Mouse (Mus musculus) heart, embryonic 12.5 days (tissue): ENCODE measurements at regions not wholly inside any gene's neighbourhood (a gene's known extent, or its start where the extent isn't known, plus 50 kb on each side); places are given as distances from the start of the nearest gene placed in this dataset.

Source experiments
- ATAC-seq: fragments of 200-750 bp; cut with Nextera tagmentation; 2 replicates; pipeline ENCODE4 v1.8.0; 2017; ENCODE audit warnings: moderate TSS enrichment, moderate library complexity; ENCODE audit not compliant: insufficient number of reproducible peaks, low FRiP score
- H3K27ac ChIP-seq: fragments of 300-500 bp; sonication (generic); 2 replicates; pipeline ENCODE4 v1.5.1; 2016; ENCODE audit warnings: mild to moderate bottlenecking, moderate library complexity; ENCODE audit not compliant: poor library complexity, severe bottlenecking
- H3K27me3 ChIP-seq: fragments of 300-500 bp; sonication (generic); replicated peaks from 2 replicates; pipeline ENCODE4 v1.6.1; 2016; ENCODE audit warnings: mild to moderate bottlenecking, moderate library complexity
- H3K36me3 ChIP-seq: fragments of 300-500 bp; sonication (generic); 2 replicates; pipeline ENCODE4 v1.6.1; 2016; ENCODE audit warnings: mild to moderate bottlenecking, moderate library complexity
- H3K4me1 ChIP-seq: fragments of 300-500 bp; sonication (generic); replicated peaks from 2 replicates; pipeline ENCODE4 v1.6.1; 2016; ENCODE audit warnings: mild to moderate bottlenecking
- H3K4me2 ChIP-seq: fragments of 300-500 bp; sonication (generic); 2 replicates; pipeline ENCODE4 v1.6.1; 2016; ENCODE audit warnings: mild to moderate bottlenecking, moderate library complexity
- H3K4me3 ChIP-seq: fragments of 300-500 bp; sonication (generic); 2 replicates; pipeline ENCODE4 v1.5.1; 2016; ENCODE audit warnings: mild to moderate bottlenecking
- H3K9ac ChIP-seq: fragments of 300-500 bp; sonication (generic); 2 replicates; pipeline ENCODE4 v1.6.1; 2016; ENCODE audit warnings: mild to moderate bottlenecking, moderate library complexity
- H3K9me3 ChIP-seq: fragments of 300-500 bp; sonication (generic); replicated peaks from 2 replicates; pipeline ENCODE4 v1.6.1; 2016; ENCODE audit warnings: mild to moderate bottlenecking, moderate library complexity
- WGBS: fragments of 180-500 bp; shearing (Covaris S2); methylation state at CpG from one replicate; pipeline ENCODE4 v1.1.7; 2016; 5-methylcytosine and 5-hydroxymethylcytosine counted together

DNA sequence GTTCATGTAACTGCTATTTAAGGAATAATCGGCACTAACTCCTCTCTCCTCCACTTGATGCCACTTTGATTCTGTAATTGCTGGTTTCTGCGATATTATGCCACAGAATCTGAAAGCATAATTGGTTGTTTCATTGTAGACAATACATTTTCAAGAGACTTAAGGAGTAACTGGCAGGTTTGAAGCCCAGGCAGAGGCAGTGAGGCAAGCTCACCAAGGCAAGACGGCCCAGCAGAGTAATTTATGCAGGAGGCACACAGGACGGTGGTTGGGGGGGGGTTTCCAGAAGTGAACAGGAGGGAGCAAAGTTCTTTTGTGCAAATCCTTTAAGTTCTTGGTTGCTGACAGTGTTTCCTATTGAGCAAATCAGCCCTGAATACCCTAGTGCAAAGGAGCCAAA lies 249.6 kb downstream of the Drd1 start:
- H3K4me2 ChIP-seq, result no peak overlapping the region
- no peak for ATAC-seq
- peaks cover 11% of the 10 kb centered on the region for H3K4me1 ChIP-seq
- H3K9me3 ChIP-seq, result no peaks in the 10 kb centered on the region
- peaks cover 5% of the 10 kb centered on the region; the same call in 1 of the 2 replicates for H3K27me3 ChIP-seq
- WGBS, result 66% methylated on average over 4 of the region's 4 CpGs
- H3K4me3 ChIP-seq, result no peak overlapping the region
- H3K9ac ChIP-seq, result no peak overlapping the region
- H3K36me3 ChIP-seq, result no peaks in the 10 kb centered on the region
- H3K27ac ChIP-seq, result no peak overlapping the region

DNA sequence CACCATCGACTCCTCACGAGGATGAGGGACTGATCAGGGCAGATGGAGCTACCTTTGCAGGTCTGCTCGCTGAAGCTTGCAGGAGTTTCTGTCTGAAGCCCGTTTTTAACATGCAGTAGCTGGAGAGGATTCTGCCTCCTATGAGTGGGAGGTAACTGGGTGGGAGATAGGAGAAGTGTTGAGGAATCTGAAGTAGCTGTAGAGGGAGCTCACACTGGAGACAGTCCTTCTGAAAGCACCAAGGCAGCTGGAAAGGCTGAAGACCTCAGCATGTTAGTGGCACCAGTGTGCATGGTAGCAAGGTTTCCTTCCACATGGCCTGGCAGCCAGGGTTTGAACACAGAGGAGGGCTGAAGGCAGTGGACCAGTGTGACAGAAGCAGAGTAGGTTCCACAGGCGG lies 254.5 kb downstream of the Drd1 start:
- no peak overlapping the region for H3K27ac ChIP-seq
- H3K4me3 ChIP-seq, result no peak overlapping the region
- 71% methylated on average over 5 of the region's 5 CpGs for WGBS
- no peak overlapping the region for H3K9ac ChIP-seq
- H3K4me2 ChIP-seq, result no peak overlapping the region
- H3K9me3 ChIP-seq, result no peaks in the 10 kb centered on the region
- no peaks in the 10 kb centered on the region for H3K36me3 ChIP-seq
- H3K27me3 ChIP-seq, result no peaks in the 10 kb centered on the region; the same call in 1 of the 2 replicates
- ATAC-seq, result no peak
- H3K4me1 ChIP-seq, result no peaks in the 10 kb centered on the region

DNA sequence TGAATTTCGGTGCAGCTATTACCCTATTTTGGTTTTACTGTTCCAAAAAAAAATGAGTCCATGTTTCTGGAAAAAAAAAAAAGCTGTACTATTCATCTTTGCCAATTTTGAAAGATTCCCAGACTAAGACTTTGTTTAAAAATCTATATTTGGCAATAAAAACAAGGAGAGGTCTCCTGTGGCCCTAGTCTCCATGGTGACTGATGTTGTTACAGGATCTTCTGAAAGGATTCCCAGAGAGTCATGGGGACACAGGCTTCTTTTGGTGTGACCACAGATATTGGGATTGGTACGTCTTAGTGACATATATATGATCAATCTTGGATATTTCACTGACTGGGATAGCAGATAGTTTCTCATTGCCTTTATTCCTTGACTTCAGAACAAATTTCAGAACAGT lies 266.7 kb downstream of the Drd1 start:
- Histone ChIP-seq H3K27ac (no peak overlapping the region), H3K4me3 (no peak overlapping the region), H3K4me1 (no peaks in the 10 kb centered on the region), H3K9me3 (peaks cover 4% of the 10 kb centered on the region; the same call in 1 of the 2 replicates), H3K36me3 (no peaks in the 10 kb centered on the region), H3K4me2 (no peak overlapping the region), H3K27me3 (no peaks in the 10 kb centered on the region), H3K9ac (no peak overlapping the region)
- 64% methylated on average over 2 of the region's 2 CpGs for WGBS
- no peak for ATAC-seq

DNA sequence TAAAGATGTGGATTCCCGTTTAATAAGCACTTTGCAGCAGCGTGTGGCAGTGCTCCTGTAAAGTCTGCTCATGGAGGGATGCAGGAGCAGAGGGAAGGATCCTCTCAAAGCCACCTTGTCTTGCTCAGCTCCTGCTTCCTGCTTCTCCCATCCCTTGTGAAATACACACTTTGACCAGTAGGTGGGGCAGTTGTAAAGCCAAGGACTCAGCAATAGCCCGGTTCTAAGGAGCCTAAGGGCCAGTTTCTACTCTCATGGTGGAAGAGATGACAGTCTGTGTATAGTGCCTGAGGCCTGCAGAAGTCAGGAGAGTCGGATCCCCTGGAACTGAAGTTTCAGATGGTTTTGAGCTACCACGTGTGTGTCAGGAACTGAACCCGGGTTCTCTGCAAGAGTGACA lies 272.0 kb downstream of the Drd1 start:
- no peak overlapping the region for H3K4me3 ChIP-seq
- H3K4me2 ChIP-seq, result no peak overlapping the region
- H3K36me3 ChIP-seq, result no peaks in the 10 kb centered on the region
- no peak overlapping the region for H3K9ac ChIP-seq
- H3K27ac ChIP-seq, result no peak overlapping the region
- no peak for ATAC-seq
- H3K27me3 ChIP-seq, result peaks cover 7% of the 10 kb centered on the region; the same call in 1 of the 2 replicates
- H3K9me3 ChIP-seq, result peaks cover 4% of the 10 kb centered on the region; the same call in 1 of the 2 replicates
- 20% methylated on average over 6 of the region's 6 CpGs for WGBS
- H3K4me1 ChIP-seq, result no peaks in the 10 kb centered on the region

DNA sequence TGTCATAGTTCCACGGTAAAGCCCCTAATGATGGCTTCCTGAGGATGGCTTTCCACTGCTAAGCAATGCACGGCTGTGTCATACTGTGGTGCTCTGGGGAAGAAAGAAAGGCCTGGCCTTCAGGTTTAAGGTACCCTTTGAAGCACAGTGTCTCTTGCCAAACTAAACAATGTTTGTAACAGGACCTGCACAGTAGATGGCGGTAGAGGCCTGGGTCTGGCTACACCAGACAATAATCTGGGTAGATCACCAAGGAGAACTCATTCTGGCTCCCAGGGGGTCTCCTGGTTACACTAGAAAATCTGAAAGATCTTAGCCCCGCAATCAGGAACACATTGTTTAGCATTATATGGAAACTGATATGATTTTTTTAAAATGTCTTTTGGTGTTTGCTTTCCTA lies 276.4 kb downstream of the Drd1 start:
- no peaks in the 10 kb centered on the region for H3K4me1 ChIP-seq
- no peak overlapping the region for H3K9ac ChIP-seq
- 44% methylated on average over 4 of the region's 4 CpGs for WGBS
- peaks cover 7% of the 10 kb centered on the region; the same call in 1 of the 2 replicates for H3K27me3 ChIP-seq
- no peaks in the 10 kb centered on the region for H3K9me3 ChIP-seq
- no peaks in the 10 kb centered on the region for H3K36me3 ChIP-seq
- H3K27ac ChIP-seq, result no peak overlapping the region
- H3K4me3 ChIP-seq, result no peak overlapping the region
- no peak for ATAC-seq
- no peak overlapping the region for H3K4me2 ChIP-seq

DNA sequence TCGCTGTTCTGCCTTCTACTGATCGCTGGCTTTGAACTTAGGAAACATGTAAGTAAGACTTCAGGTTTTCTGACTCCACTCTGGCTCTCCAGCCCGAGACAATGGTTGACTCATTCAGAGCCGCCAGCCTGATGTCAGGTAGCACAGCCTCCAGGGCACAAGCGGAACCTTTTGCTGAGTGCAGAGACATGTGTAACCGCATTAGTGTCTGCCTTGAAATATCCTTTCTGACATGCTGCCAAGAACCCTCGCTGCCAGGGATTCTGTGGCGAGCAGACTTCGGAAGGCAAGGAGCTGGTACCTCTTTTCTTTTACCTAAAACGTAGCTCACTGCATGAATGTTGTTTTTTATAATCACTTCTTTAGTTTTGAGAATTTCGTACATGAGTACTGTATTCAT lies 279.1 kb downstream of the Drd1 start:
- WGBS, result 67% methylated on average over 11 of the region's 11 CpGs
- peaks cover 5% of the 10 kb centered on the region; the same call in 1 of the 2 replicates for H3K4me1 ChIP-seq
- no peak overlapping the region for H3K4me2 ChIP-seq
- H3K9me3 ChIP-seq, result no peaks in the 10 kb centered on the region
- no peak for ATAC-seq
- no peak overlapping the region for H3K27ac ChIP-seq
- no peaks in the 10 kb centered on the region for H3K27me3 ChIP-seq
- H3K9ac ChIP-seq, result no peak overlapping the region
- H3K4me3 ChIP-seq, result no peak overlapping the region
- H3K36me3 ChIP-seq, result no peaks in the 10 kb centered on the region

DNA sequence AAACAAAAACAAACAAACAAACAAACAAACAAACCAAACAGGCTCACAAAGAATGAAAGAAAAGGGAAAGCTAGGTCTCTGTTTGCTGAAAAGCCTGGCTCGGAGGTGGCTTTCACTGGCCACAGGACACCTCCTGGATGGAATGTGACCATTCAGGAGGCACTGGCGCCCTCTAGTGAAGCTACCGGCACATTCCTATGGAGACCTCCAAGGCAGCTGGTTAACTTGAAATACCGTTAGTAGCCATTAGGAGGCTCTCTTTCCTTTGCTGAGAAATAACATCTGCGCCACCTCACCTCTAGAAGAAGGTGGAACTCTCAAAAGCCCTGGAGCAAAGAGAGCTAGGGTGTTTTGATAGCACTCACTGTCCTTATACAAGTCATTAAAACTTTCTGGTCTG lies 279.8 kb downstream of the Drd1 start:
- no peaks in the 10 kb centered on the region for H3K27me3 ChIP-seq
- H3K36me3 ChIP-seq, result no peaks in the 10 kb centered on the region
- H3K9ac ChIP-seq, result no peak overlapping the region
- no peak overlapping the region for H3K4me2 ChIP-seq
- H3K27ac ChIP-seq, result no peak overlapping the region
- no peaks in the 10 kb centered on the region for H3K9me3 ChIP-seq
- H3K4me3 ChIP-seq, result no peak overlapping the region
- no peak for ATAC-seq
- 40% methylated on average over 5 of the region's 5 CpGs for WGBS
- peaks cover 5% of the 10 kb centered on the region; the same call in 1 of the 2 replicates for H3K4me1 ChIP-seq

DNA sequence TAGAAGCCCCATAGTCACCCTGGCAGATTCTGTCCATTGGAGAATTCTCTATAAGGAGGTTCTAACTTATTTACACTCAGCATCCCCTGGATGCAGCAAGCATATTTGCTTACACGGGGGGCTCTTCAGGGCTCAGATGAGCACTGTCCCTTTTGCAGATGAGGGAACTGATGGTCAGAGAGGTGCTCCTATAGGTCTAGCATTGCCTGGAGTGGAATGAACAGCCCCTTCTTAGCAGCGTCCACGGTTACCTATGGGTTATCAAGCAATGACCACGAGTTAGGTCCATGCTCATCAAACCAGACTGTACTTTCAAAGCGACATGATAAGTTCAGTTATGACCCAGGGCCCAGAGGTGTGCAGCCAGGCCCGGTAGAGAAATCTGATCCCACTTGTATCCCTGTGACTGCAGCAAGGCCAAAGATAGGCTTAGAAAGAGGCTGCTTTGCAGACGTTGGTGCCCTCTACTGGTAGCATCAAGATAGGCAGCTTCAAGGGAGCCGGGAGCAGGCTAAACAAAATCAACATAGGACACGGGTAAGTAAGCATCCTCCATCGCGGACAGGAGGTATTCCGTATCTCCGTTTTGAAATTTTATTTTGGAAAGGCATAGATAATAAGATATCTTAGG lies 290.8 kb downstream of the Drd1 start:
- no peak overlapping the region for H3K27ac ChIP-seq
- H3K9ac ChIP-seq, result no peak overlapping the region
- peaks cover 4% of the 10 kb centered on the region; the same call in 1 of the 2 replicates for H3K27me3 ChIP-seq
- H3K9me3 ChIP-seq, result no peaks in the 10 kb centered on the region
- H3K4me3 ChIP-seq, result no peak overlapping the region
- H3K4me1 ChIP-seq, result peaks cover 4% of the 10 kb centered on the region; the same call in 1 of the 2 replicates
- H3K36me3 ChIP-seq, result no peaks in the 10 kb centered on the region
- ATAC-seq, result peak; percentile 46; the same call in 1 of the 2 replicates
- H3K4me2 ChIP-seq, result no peak overlapping the region
- WGBS, result 22% methylated on average over 13 of the region's 13 CpGs

DNA sequence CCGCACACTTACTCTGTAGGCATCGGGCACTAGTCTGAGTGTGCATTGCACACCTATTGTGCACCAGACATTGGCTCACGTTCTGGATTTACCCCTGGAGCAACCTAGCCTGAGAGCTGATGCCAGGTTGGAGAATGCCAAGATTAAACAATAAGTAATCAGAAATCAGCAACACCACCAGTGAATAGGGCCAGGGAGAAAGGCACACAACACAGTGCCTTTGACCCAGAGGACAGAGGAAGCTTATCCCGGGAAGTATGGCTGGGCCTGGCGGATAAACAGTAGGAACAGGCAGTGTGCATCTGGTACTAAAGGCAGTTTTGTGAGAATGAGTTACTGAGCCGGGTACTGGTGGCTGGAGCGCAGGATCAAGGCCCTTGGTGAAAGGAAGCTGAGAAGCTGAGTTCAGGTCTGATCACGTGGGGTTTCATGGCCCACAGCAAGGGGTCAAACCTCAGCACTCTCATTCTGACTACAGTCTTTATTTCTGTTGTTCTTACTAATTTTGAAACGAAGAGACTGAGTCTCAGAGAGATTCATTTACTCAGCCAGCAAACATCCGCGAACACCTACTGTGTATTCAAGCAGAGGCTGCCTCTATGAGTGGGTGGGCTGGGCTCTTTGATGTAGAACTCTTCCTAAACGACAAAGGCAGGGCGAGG lies 284.8 kb upstream of the Msx2 start:
- Histone ChIP-seq H3K9me3 (no peaks in the 10 kb centered on the region), H3K27ac (no peak overlapping the region)

DNA sequence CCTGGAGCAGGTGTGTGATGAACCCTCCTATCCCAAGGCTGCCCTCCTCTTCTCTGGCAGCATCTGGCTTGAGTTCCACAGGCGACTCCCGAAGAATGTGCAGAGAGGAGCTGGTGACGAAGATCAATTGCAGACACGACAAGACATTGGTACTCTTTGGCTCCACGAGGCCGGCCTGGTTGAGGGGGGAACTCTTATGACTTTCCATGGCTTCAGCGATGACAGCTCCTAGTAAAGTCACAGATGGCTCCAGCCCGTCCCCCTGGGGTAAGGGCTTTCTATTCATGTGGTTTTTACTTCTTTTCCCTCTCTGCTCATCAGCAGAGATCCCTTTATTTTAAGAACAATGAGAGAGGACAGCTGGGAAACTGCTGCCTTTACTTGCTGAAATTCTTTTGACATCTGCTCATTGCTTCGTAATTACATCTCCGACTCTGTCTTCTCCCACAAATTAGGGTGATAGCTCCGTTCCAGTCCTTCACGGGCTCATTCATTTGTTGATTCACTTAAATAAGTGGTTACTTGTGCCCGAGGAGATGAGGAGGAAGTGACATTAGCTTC lies 284.2 kb upstream of the Msx2 start:
- WGBS, result 42% methylated on average over 13 of the region's 13 CpGs
- H3K4me3 ChIP-seq, result no peak overlapping the region
- H3K9ac ChIP-seq, result no peak overlapping the region
- H3K4me1 ChIP-seq, result peaks cover 35% of the 10 kb centered on the region
- H3K27me3 ChIP-seq, result peaks cover 21% of the 10 kb centered on the region; the same call in 1 of the 2 replicates
- no peak for ATAC-seq
- no peak overlapping the region for H3K27ac ChIP-seq
- no peaks in the 10 kb centered on the region for H3K9me3 ChIP-seq
- no peak overlapping the region for H3K4me2 ChIP-seq
- no peaks in the 10 kb centered on the region for H3K36me3 ChIP-seq

More for the DNA sequence above, 284.8 kb upstream of the Msx2 start:
- Histone ChIP-seq H3K9ac (no peak overlapping the region), H3K4me1 (peaks cover 35% of the 10 kb centered on the region), H3K36me3 (no peaks in the 10 kb centered on the region), H3K27me3 (peaks cover 14% of the 10 kb centered on the region; the same call in 1 of the 2 replicates), H3K4me2 (no peak overlapping the region), H3K4me3 (no peak overlapping the region)
- ATAC-seq, result no peak
- 67% methylated on average over 13 of the region's 13 CpGs for WGBS

DNA sequence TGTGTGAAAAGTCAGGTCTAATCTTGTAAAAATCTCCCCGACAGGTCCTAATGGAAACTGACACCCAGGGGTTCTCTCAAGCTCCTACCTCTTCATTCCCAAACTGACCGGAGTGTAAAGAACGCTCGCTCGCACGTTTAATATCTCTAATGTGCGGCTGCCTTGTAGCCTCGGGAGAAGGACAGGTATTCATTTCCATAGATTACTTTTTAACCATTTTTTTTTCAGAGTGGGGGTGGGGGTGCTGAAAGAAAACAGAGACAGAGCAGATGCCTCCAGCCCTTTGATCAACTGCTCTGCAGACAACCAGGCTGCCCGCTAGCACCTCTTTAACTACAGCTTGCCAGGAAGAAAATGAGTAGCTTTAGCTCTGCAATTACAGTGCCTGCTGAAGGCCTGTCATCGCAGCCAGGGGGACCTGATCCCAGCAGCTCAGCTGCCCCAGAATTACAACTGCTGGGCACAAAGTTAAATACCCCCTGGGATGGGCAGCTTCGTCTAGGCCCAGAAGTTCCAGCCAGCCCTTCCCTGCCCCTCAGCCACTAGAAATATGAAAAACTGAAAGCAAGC lies 282.3 kb upstream of the Msx2 start:
- Histone ChIP-seq H3K27me3 (peaks cover 30% of the 10 kb centered on the region; the same call in 1 of the 2 replicates), H3K4me3 (no peak overlapping the region), H3K27ac (peak overlapping the region; percentile 78), H3K36me3 (no peaks in the 10 kb centered on the region), H3K4me2 (peak overlapping the region; percentile 53), H3K9ac (no peak overlapping the region), H3K9me3 (no peaks in the 10 kb centered on the region), H3K4me1 (peaks cover 35% of the 10 kb centered on the region)
- WGBS, result 20% methylated on average over 11 of the region's 11 CpGs
- peak; percentile 65; the same call in 1 of the 2 replicates for ATAC-seq
